Mouse (Mus musculus) adrenal gland, postnatal 14 days (tissue): ENCODE data around the gene Ssxb10. TPM values are rescaled to one million over a fixed set of nuclear protein-coding genes. Genes with fewer than 3 reads are reported as not detected.
"Not testable (repeated sequence)": the region's sequence is repeated elsewhere in the genome, so short reads cannot be mapped to it uniquely, and the experiment has no call there.

Experiments
- DNase-seq: peaks from one replicate; pipeline ENCODE4 v3.0.0; 2021; ENCODE audit warnings: mixed read lengths
- long read RNA-seq, 2 experiments: library from polyadenylated mRNA; stranded (forward); transcript quantifications; one replicate each; pipeline ENCODE4 v2.0.0; 2021
- total RNA-seq: library from RNA; stranded (reverse); gene quantifications from 2 replicates; pipeline ENCODE4 v1.2.3, GENCODE M21; 2021

The Ssxb10 gene
- total RNA-seq, result not detected in 2 replicates
- long read RNA-seq, experiment 1, result 0 reads
- long read RNA-seq, experiment 2, result 0 reads

- no peak for DNase-seq
Measured at GRCm38 (mm10) chrX:8327124-8327523, at the start of gene Ssxb10. Ssxb10 (plus strand) TSS chrX:8327424.

DNA sequence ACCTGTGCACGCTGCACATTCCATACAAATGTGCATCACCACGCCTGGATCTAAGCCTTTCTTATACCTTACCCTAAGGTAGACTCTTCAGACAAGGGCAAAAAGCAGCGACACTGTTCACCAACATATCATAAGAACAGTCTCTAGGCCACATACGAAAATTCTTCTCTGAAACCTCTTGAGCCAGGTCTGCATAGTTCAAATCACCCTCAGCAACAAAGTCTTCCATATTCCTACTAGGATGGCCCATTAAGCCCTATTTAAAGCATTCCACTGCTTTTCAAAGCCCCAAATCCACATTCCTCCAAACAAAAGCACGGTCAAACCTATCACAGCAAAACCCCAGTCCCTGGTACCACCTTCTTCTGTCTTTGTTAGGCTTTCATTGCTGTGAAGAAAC is 38.6 kb upstream of the Ssxb10 start:
- no peak for DNase-seq

GRCm38 (mm10) chrX:8309302-8309701 is 17.9 kb upstream of the Ssxb10 start:
- DNase-seq, result no peak

- peak; percentile 73 for DNase-seq
Measured at GRCm38 (mm10) chrX:8314905-8315304, 12.3 kb upstream of the Ssxb10 start.

- DNase-seq, result not testable (repeated sequence)
Measured at GRCm38 (mm10) chrX:8366678-8367077, 39.5 kb downstream of the Ssxb10 start, which contains the start of gene Ssxb9. Ssxb9 (plus strand) TSS chrX:8366978.

Other genes starting within 250 kb of the Ssxb10 start
- gene Was, start 236.9 kb upstream of the Ssxb10 start, total RNA-seq, result 1.9 and 6.8 TPM in 2 replicates
- 51.0 and 54.3 TPM in 2 replicates for gene Wdr13, start 194.5 kb upstream of the Ssxb10 start, total RNA-seq
- 192 and 276 TPM in 2 replicates for gene Rbm3, start 181.5 kb upstream of the Ssxb10 start, total RNA-seq
- 8.0 and 11.0 TPM in 2 replicates for gene Tbc1d25, start 151.2 kb upstream of the Ssxb10 start, total RNA-seq
- gene Ebp, start 133.9 kb upstream of the Ssxb10 start, total RNA-seq, result 46.2 and 62.0 TPM in 2 replicates
- 6.4 and 7.3 TPM in 2 replicates for gene Porcn, start 120.9 kb upstream of the Ssxb10 start, total RNA-seq
- gene Ftsj1, start 75.0 kb upstream of the Ssxb10 start, total RNA-seq, result 24.7 and 25.3 TPM in 2 replicates
- gene Slc38a5, start 56.3 kb upstream of the Ssxb10 start, total RNA-seq, result 2.5 TPM in 1 of 2 replicates, not detected in the other
- not detected in 2 replicates for gene Ssxb9, start 39.6 kb downstream of the Ssxb10 start, total RNA-seq
- not detected in 2 replicates for gene Ssxb1, start 85.9 kb downstream of the Ssxb10 start, total RNA-seq
- not detected in 2 replicates for gene Ssxb2, start 134.3 kb downstream of the Ssxb10 start, total RNA-seq
- gene Gm14459, start 197.5 kb downstream of the Ssxb10 start, total RNA-seq, result not detected in 2 replicates
- gene Ssxb6, start 220.8 kb downstream of the Ssxb10 start, total RNA-seq, result not detected in 2 replicates